Mouse (Mus musculus) neural tube, embryonic 12.5 days (tissue): Measurements from ENCODE around the gene Grik4. TPM values are rescaled to one million over a fixed set of nuclear protein-coding genes. Genes with fewer than 3 reads are reported as not detected.

ENCODE experiments used
- ATAC-seq: fragments of 200-750 bp; cut with Nextera tagmentation; 2 replicates; pipeline ENCODE4 v1.8.0; 2017; ENCODE audit warnings: low read depth, mild to moderate bottlenecking, moderate TSS enrichment, moderate library complexity; ENCODE audit not compliant: low FRiP score
- H3K27ac ChIP-seq: fragments of 300-500 bp; sonication (generic); 2 replicates; pipeline ENCODE4 v1.5.1; 2016
- H3K27me3 ChIP-seq: fragments of 300-500 bp; sonication (generic); replicated peaks from 2 replicates; pipeline ENCODE4 v1.6.1; 2016; ENCODE audit warnings: mild to moderate bottlenecking
- H3K36me3 ChIP-seq: fragments of 300-500 bp; sonication (generic); 2 replicates; pipeline ENCODE4 v1.6.1; 2016; ENCODE audit warnings: mild to moderate bottlenecking
- H3K4me1 ChIP-seq: fragments of 300-500 bp; sonication (generic); 2 replicates; pipeline ENCODE4 v1.6.1; 2016
- H3K4me2 ChIP-seq: fragments of 300-500 bp; sonication (generic); replicated peaks from 2 replicates; pipeline ENCODE4 v1.6.1; 2016; ENCODE audit warnings: mild to moderate bottlenecking
- H3K4me3 ChIP-seq: fragments of 300-500 bp; sonication (generic); 2 replicates; pipeline ENCODE4 v1.5.1; 2016
- H3K9ac ChIP-seq: fragments of 300-500 bp; sonication (generic); 2 replicates; pipeline ENCODE4 v1.6.1; 2016; ENCODE audit warnings: mild to moderate bottlenecking
- H3K9me3 ChIP-seq: fragments of 300-500 bp; sonication (generic); 2 replicates; pipeline ENCODE4 v1.6.1; 2016; ENCODE audit warnings: mild to moderate bottlenecking
- WGBS: fragments of 180-500 bp; shearing (Covaris S2); methylation state at CpG from one replicate; pipeline ENCODE4 v1.1.7; 2016; 5-methylcytosine and 5-hydroxymethylcytosine counted together
- polyA plus RNA-seq: library from polyadenylated mRNA; unstranded; fragments of >200 nt; fragmentation: Nextera tagmentation; extraction: Ambion mirVana; gene quantifications from 2 replicates; pipeline ENCODE4 v1.2.1, GENCODE M21; 2016

The Grik4 gene
- polyA plus RNA-seq, 1 experiment from 2014 or later = 5.1 TPM

DNA sequence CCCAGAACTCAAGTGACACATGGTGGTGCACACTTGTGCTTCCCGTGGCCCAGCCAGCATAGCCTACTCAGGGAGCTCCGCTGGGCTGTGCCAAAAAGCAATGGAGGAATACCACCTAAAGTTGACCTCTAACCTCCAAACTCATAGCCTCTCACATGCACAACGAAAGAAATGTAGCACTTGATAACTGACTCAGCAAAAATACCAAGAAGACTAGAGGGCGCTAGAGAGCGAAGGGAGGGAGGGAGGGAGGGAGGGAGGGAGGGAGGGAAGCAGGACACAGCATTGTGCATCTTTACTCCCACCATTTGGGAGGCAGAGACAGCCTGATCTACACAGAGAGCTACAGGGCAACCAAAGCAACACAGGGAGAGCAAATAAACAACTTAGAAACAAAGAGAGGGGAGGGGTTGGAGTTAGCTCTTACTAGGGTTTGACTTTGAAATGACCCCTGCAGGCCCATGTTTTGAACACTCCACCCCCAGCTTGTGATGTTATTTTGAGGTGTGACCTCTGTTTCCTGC is 185.5 kb downstream of the Grik4 start:
- 65% methylated on average over 5 of the region's 5 CpGs for WGBS
- no peak overlapping the region for H3K4me3 ChIP-seq
- no peak overlapping the region for H3K4me2 ChIP-seq
- H3K9ac ChIP-seq = no peak overlapping the region
- H3K27ac ChIP-seq = no peak overlapping the region
- H3K36me3 ChIP-seq = no peaks in the 10 kb centered on the region
- no peak for ATAC-seq
- H3K9me3 ChIP-seq = no peaks in the 10 kb centered on the region
- peaks cover 19% of the 10 kb centered on the region for H3K4me1 ChIP-seq
- H3K27me3 ChIP-seq = no peaks in the 10 kb centered on the region

DNA sequence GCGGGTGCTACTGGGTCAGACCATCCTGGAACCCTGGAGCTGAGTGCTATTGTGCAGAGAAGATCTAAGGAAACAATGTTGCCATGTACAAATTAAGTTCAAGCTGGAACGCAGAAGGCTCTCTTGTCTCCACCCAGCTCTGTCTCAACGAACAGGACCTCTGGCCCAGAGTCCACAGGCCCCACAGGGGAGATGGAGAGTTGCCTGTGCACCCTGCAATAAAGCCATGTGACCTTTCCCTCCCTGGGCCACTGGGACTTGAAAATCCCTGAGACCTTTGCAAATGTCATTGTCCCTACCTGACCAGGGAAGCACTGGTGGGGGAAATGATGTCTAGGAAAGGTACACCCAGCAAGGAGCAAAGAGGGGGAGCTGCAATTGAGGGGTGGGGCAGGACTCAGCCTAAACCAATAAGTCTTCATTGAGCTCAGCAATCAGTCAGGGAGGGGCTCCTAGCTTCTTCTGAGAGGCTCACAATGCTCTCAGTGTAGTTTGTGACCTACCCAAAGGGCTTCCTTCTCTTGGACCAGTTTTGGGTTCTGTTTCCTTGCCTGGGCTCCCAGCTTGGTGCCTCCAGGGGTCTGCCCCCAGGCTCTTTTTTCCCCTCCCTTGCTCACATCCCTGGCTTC is 187.2 kb downstream of the Grik4 start:
- no peak for ATAC-seq
- Histone ChIP-seq H3K4me3 (no peak overlapping the region), H3K4me2 (no peak overlapping the region), H3K36me3 (no peaks in the 10 kb centered on the region), H3K9me3 (no peaks in the 10 kb centered on the region), H3K27me3 (no peaks in the 10 kb centered on the region), H3K4me1 (peaks cover 14% of the 10 kb centered on the region), H3K27ac (no peak overlapping the region), H3K9ac (no peak overlapping the region)
- WGBS = 68% methylated on average over 3 of the region's 3 CpGs

DNA sequence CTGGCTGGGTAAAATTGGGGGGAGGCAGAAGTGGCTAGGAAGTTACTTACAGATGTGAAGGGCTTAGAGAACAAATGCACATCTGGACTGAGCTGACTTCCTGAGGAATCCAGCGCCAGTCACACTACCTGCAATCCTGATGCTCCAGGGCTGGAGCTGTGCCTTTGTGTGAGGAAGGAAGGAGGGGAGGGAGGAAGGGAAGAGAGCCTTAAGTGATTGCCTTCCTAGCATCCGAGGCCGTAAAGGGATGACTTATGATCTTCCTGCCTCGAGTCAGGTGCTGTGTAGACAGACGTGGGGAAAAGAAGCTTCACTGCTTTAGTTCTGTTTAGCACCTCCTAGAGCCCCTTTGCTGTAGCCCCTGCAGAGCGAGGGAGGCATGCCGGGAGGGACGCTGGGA is 189.6 kb downstream of the Grik4 start:
- H3K9ac ChIP-seq = no peak overlapping the region
- no peak overlapping the region for H3K4me2 ChIP-seq
- peaks cover 10% of the 10 kb centered on the region for H3K4me1 ChIP-seq
- no peak overlapping the region for H3K27ac ChIP-seq
- 24% methylated on average over 8 of the region's 8 CpGs for WGBS
- H3K4me3 ChIP-seq = no peak overlapping the region
- ATAC-seq = no peak
- H3K9me3 ChIP-seq = no peaks in the 10 kb centered on the region
- no peaks in the 10 kb centered on the region for H3K36me3 ChIP-seq
- no peaks in the 10 kb centered on the region for H3K27me3 ChIP-seq

DNA sequence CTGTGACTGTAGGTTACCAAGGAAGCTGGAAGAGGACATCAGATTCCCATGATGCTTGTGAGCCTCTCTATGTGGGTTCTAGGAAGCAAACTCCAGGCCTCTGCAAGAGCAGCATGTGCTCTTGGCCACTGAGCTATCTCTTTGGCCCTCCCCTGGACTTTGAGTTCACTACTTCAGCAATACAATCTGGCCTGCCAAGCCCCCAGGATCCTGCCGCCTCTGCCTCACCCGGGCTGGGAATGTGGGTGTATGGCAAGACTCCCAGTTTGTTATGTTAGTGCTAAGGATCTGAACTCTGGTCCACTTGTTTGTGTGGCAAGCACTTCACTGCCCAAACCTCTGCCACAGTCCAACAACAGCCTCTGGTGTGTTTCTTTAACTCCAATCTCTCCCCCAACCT is 193.1 kb downstream of the Grik4 start:
- peaks cover 6% of the 10 kb centered on the region; the same call in 1 of the 2 replicates for H3K4me1 ChIP-seq
- no peaks in the 10 kb centered on the region for H3K27me3 ChIP-seq
- no peak overlapping the region for H3K4me2 ChIP-seq
- H3K36me3 ChIP-seq = no peaks in the 10 kb centered on the region
- H3K9ac ChIP-seq = no peak overlapping the region
- H3K27ac ChIP-seq = no peak overlapping the region
- no peak for ATAC-seq
- no peak overlapping the region for H3K4me3 ChIP-seq
- WGBS = 82% methylated on average over 2 of the region's 2 CpGs
- no peaks in the 10 kb centered on the region for H3K9me3 ChIP-seq

DNA sequence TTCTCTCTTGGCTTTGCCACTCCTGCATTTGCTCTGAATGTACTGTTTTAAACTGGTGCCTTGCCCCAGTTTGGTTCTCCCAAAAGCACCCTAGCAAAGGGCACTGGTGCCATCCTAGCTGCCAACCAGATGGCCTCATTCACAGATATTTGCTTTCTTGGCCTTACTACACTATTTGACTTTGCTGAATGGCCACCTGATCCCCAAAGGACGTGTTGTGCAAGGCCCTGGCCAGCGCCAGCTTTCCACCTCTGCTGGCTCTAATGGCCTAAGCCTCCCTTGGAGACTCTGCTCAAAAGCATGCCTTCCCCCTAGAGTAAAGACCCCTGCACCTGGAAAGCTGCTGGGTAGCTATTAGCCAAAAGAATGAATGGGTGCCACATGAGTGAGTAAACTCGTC is 194.1 kb downstream of the Grik4 start:
- Histone ChIP-seq H3K4me2 (no peak overlapping the region), H3K9me3 (no peaks in the 10 kb centered on the region), H3K27ac (no peak overlapping the region), H3K36me3 (no peaks in the 10 kb centered on the region), H3K4me3 (no peak overlapping the region), H3K9ac (no peak overlapping the region), H3K27me3 (no peaks in the 10 kb centered on the region), H3K4me1 (peaks cover 6% of the 10 kb centered on the region; the same call in 1 of the 2 replicates)
- WGBS = 69% methylated on average over 3 of the region's 3 CpGs
- ATAC-seq = no peak

DNA sequence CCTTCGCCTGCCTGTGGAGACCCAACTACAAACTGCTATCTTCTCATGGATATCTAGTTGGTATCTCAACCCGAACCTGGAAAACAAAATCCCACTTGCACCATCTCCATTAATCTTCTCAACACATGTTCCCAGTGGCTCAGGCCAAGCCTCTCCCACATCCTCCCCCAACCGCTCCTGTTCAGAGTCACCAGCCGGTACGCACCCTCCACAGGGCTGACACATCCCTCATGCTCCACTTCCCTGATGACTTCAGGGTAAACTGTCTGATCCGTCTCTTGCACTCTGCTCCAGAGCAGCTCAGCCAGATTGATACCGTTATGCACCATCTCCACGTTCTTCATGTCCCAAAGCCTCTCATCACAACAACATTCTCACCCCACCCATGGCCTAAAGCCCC is 198.3 kb downstream of the Grik4 start:
- Histone ChIP-seq H3K4me3 (no peak overlapping the region), H3K27ac (no peak overlapping the region), H3K4me1 (no peaks in the 10 kb centered on the region), H3K9me3 (no peaks in the 10 kb centered on the region), H3K9ac (no peak overlapping the region), H3K36me3 (no peaks in the 10 kb centered on the region), H3K4me2 (no peak overlapping the region), H3K27me3 (no peaks in the 10 kb centered on the region)
- WGBS = 85% methylated on average over 8 of the region's 8 CpGs
- ATAC-seq = no peak

DNA sequence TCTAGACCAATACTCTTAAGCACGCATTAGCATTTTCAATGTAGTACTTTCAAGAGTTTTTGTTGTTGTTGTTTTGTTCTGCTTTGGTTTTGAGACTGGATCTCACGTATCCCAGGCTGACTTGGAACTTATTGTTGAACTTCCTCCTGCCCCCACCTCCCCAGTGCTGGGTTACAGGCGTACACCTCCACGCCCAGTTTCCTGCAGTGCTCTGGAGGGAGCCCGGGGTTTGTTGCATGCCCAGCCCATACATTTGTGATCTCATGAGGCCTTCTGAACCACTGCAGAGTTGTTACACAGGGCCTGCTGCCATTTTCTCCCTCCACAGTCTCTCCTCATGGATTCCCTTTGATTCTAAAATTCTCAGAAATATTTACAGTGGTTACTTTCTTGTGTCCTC is 201.9 kb downstream of the Grik4 start:
- Histone ChIP-seq H3K9ac (no peak overlapping the region), H3K27me3 (no peaks in the 10 kb centered on the region), H3K4me1 (0 out of 2 replicates have a peak, but pooled peaks cover 3% of the 10 kb centered on the region), H3K4me2 (no peak overlapping the region), H3K9me3 (no peaks in the 10 kb centered on the region), H3K4me3 (no peak overlapping the region), H3K27ac (no peak overlapping the region), H3K36me3 (no peaks in the 10 kb centered on the region)
- 79% methylated on average over 5 of the region's 5 CpGs for WGBS
- no peak for ATAC-seq

DNA sequence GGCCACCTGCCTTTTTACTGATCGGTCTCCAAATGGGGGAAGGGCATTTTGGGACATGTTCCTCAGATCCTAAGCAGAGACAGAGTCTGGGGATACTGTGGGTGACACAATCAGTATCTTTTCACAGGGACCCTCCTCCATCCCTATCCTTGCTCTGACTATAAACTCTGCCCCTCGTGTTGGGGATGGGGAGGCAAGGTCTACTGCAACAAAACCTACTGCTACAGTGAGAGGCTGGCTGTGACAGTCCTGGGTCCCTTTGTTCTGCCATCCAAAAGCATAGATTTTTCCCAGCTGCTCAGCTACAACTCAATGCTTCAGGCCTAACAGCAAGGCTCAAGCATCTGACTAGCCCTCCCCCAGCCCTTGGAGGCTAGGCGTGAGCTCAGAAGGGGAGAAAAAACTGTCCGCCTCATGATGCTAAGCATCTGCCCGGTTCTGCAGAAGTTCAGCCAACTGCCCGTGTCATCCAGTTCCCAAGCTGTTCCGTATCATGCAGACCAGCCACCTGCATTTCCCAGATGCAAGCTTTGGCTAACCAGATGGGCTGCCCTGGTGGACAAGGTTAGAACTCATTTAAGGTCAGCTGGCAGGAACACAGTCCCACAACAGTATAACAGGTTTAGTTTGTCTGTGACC is 207.5 kb downstream of the Grik4 start:
- Histone ChIP-seq H3K4me2 (no peak overlapping the region), H3K4me3 (no peak overlapping the region), H3K36me3 (no peaks in the 10 kb centered on the region), H3K9ac (no peak overlapping the region), H3K9me3 (no peaks in the 10 kb centered on the region), H3K27me3 (no peaks in the 10 kb centered on the region), H3K27ac (peak overlapping the region; percentile 22; the same call in 1 of the 2 replicates), H3K4me1 (peaks cover 17% of the 10 kb centered on the region)
- ATAC-seq = peak; percentile 59
- 44% methylated on average over 7 of the region's 7 CpGs for WGBS

DNA sequence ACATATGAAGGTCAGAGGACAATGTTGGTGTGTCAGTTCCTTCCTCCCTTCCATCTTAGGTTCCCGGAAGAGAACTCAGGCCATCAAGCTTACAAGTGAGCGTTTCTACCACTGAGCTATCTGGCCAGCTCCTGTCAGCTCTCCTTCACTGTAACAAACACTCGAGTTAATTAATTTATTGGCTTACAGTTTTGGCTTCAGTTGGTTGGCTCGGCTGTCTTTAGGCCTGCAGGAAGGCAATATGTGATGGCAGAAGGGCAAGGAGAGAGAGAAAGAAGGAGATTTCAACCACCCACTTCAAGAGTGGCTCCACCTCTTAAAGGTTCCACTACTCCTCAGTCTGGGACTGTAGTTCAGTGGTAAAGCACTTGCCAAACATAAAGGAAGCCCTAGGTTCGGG is 209.2 kb downstream of the Grik4 start:
- Histone ChIP-seq H3K27me3 (no peaks in the 10 kb centered on the region), H3K36me3 (no peaks in the 10 kb centered on the region), H3K4me3 (no peak overlapping the region), H3K4me1 (peaks cover 21% of the 10 kb centered on the region), H3K4me2 (no peak overlapping the region), H3K27ac (no peak overlapping the region), H3K9ac (no peak overlapping the region), H3K9me3 (no peaks in the 10 kb centered on the region)
- 65% methylated on average over 5 of the region's 5 CpGs for WGBS
- ATAC-seq = no peak

DNA sequence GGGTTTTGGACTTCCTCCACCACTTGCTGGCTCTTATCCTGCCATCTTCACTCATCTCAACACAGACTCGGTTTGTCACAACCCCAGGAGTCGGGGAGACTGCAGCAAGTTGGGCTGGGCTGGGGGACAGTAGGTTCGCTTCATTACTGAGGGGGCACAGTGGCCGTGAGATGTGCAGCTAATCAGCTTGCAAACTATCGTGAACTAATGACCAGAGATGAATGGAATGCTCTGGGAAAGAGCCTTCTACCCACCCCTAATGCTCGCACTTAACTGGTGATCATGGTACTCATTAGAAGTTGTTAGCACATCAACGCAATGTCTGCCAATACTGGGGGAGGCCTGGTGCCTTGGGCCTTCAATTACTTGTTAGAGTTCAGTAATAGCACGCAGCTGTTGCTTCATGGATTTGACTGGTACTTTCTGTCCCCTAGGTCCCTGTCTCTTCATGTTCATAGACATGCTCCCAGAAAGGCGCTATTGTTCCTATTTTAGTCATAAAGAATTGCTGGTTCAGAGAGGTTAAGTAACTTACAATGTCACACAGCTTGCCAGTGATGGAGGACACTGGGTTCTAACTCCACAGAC is 211.5 kb downstream of the Grik4 start:
- Histone ChIP-seq H3K9ac (no peak overlapping the region), H3K27ac (no peak overlapping the region), H3K36me3 (no peaks in the 10 kb centered on the region), H3K4me1 (peaks cover 24% of the 10 kb centered on the region), H3K9me3 (no peaks in the 10 kb centered on the region), H3K4me3 (no peak overlapping the region), H3K4me2 (no peak overlapping the region; the same call in 1 of the 2 replicates), H3K27me3 (no peaks in the 10 kb centered on the region)
- WGBS = 72% methylated on average over 9 of the region's 9 CpGs
- no peak for ATAC-seq

DNA sequence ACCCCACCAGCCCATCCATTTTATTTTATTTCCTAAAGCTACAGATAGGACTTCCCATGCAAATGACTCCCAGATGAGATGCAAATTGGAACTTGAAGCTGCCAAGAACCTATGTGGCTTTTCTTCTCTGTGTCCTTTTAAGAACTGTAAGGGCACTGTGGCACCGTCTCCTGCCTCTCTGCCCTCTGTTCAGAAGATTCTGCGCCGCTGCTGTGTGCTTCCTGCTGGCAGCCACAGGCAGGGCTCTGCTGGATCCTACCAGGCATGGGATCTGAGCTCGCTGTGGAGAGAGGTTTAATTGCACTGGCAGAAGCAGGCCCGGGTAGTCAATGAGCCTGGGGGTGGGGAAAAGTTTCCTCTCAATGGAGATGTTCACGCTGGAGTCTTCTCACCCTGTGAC is 215.8 kb downstream of the Grik4 start:
- H3K4me3 ChIP-seq = no peak overlapping the region
- no peaks in the 10 kb centered on the region for H3K36me3 ChIP-seq
- peaks cover 13% of the 10 kb centered on the region for H3K4me1 ChIP-seq
- H3K9me3 ChIP-seq = no peaks in the 10 kb centered on the region
- H3K27ac ChIP-seq = no peak overlapping the region
- H3K4me2 ChIP-seq = no peak overlapping the region
- no peak overlapping the region for H3K9ac ChIP-seq
- no peaks in the 10 kb centered on the region for H3K27me3 ChIP-seq
- WGBS = 28% methylated on average over 6 of the region's 6 CpGs
- ATAC-seq = no peak

DNA sequence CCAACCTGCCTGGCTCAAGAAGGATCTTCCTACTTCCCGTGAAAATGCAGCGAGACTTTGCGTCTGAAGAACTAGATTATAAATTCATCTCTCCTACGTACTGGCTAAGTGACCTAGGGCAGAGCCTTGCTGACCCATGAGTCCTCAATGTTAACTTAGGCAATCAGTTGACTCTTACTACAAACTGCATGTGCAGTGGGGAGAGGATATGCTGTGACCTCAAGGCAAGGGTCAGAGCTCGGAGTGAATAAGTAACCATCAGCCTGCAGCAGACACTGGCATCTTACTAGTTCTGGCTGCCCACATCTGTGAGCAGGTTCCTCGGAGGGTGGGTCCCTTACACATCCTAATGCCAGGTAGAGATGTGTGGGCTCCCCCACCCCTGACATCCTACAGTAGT is 216.6 kb downstream of the Grik4 start:
- Histone ChIP-seq H3K27me3 (no peaks in the 10 kb centered on the region), H3K9ac (no peak overlapping the region), H3K4me2 (no peak overlapping the region), H3K4me1 (peaks cover 13% of the 10 kb centered on the region), H3K27ac (no peak overlapping the region), H3K4me3 (no peak overlapping the region), H3K36me3 (no peaks in the 10 kb centered on the region), H3K9me3 (no peaks in the 10 kb centered on the region)
- WGBS = 89% methylated on average over 6 of the region's 6 CpGs
- ATAC-seq = no peak
